Mouse (Mus musculus): ENCODE results near the gene Wbp1.

The Wbp1 gene

DNA sequence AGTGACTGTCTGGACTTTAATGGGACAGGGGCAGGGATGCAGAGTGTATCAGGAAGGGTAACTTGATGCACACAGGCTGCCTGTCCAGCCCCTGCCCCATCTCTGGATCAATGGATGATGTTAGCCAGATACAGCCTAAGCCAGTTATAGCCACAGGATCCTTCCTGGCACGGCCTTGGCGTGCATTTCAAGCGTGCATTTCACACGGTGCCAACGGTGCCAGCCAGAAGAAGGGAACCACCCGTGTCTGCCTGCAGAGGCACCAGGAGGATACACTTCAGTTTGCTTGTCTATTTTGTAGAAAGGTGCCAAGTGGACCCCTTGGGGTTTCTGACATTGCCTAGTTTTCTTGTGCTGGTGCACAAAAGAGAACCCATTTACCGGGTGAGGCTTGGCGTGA, 18.7 kb upstream of the Wbp1 start:
- DNase-seq (ENCODE audit: low spot score), result no peak

DNA sequence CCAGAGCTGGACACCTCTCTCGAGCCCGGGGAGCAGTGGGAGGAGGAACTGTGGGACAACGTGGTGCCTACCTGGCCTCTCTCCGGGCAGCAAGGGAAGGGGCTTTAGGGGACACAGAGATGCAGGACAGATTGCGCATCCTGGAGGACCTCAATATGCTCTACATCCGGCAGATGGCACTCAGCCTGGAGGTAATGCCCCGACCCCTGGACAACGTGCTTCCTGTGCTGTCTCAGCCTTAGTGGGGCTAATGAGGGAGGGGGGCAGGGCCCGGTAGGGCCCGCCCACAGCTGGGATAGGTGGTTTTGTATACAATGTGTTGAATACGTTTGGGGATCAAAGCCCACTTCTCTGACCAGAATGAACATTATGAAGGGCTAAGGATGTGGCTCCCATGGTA, 16.7 kb upstream of the Wbp1 start:
- DNase-seq (ENCODE audit: low spot score), result no peak

DNA sequence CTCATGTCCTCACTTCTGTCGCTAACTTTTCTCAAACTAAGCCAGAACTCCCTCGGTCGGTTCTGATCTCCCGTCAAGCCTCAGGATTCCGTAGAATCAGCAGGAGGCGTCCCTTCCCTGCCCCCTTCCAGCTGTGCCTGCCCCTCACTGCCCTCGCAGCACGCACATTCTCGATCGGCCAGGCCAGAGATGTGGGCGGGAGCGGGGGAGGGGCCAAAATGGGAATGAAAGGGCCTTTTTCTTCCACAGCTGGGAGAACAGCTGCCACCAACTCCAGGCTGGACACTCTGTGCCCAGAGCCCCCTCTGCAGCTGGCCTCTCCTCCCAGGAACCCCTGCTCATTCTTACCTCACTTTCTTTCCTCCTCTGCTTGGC, 16.2 kb upstream of the Wbp1 start:
- DNase-seq (ENCODE audit: low spot score), result peak; percentile 84

DNA sequence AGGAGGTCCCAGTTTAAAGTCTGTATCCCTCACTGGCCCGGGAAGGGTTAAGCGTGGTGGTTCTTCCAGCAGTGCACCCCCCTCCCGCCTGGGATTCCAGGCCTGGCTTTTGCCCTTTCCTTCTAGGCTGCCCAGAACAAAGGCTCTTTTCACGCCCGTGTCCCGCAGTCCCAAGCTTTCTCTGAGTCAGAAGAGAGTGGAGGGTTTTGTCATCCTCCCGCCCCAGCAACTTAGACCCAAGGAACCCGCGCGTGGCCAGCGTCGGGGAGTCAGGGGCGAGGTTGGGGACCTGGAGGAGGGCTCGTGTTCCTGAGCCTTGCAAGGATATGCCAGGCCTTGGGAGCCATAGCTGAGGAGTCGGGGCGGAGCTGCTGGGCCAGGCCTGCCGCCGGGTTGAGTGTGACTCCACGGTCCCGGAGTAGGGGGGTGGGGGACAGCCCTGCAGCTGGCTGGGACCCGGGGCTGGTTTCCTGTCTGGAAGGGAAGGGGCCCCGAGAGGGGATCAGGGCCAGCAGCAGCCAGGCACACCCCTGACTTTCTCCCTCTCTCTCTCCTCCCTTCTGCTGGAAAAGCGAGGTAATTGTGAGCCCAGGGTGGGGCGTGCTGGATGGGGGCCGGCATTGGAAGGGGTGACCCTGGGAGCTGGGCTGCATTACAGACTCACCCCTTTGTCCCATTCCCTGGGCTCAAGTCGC, 15.7 kb upstream of the Wbp1 start:
- DNase-seq (ENCODE audit: low spot score), result peak; percentile 59

DNA sequence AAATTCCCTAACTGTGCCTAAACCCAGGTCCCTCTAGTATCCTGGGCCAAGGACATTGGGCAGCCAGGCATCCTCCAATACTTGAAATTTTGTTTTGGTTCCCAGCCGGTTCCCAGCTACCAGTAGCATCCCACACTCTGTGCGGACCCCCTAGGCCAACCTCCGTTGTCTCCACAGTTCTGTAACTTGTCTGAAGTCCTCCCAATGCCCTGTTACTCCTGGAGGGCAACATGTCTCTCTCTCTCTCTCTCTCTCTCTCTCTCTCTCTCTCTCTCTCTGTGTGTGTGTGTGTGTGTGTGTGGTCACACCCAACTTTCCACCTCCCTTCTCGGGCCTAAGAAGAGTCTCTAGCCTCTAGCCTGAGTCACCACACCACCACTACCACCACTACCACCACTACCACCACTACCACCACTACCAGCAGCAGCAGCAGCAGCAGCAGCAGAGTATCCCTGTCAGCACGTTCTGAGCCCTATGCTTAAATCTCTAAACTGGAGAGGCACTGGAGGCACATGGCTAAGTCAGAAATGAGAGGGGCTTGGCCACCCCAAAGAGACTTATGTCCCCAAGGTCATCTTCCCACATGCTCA, 15.0 kb upstream of the Wbp1 start:
- no peak for DNase-seq (ENCODE audit: low spot score)

DNA sequence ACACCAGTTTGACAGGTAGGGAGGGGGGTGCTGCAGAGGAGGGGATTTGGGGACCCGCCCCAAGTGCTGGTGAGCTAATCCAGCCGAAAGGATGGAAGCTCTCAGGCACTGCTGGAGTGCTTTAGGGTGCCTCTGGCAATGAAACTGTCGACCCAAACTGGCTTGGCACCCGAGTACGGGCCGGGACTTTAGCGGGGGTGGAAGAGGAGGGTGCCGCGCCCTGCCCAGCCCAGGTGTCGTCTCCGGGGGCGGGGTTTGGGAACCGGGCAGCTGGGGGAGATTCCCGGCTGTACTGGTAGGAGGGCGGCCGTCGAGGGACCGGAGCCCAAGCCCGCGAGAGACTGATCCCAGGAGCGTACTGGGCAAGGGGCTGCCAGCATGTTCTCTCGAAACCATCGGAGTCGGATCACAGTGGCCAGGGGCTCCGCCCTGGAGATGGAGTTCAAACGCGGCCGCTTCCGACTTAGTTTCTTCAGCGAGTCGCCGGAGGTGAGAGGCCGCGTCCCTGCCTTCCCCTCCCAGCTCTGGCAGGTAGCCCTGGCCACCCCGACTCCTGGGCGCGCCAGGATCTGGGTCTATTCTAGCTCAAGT, 14.3 kb upstream of the Wbp1 start:
- DNase-seq (ENCODE audit: low spot score), result no peak

DNA sequence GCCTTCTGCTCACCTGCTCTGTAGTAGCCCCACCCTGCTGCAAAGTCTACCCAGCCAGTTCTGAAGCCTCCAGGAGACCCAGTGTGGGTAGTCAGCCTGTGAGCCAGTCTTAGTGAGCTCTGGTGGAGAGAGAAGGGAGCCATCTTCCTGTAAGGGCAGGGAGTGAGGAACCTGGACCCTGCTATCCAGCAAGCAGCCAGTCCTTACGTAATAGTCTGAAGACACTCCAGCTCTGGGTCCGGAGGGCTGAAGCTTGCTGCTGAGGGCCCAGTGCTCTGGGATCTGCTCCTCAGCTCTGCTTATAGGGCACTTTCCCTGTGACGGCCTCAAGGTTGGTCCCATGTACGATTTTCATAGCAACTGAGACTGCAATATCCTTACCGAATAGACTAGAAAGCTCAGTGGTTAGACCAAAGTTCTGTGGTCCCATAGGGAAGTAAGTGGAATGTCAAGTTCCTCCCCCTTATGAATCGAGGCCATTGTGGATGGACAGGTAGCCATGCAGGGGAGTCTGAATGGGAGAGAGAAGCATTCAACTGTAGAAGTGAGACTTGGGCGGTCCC, 13.7 kb upstream of the Wbp1 start, which contains the start of gene Rtkn:
Gene Rtkn (plus strand): TSS at position 513 of the 563 bp plus-strand sequence.
- DNase-seq (ENCODE audit: low spot score), result no peak

DNA sequence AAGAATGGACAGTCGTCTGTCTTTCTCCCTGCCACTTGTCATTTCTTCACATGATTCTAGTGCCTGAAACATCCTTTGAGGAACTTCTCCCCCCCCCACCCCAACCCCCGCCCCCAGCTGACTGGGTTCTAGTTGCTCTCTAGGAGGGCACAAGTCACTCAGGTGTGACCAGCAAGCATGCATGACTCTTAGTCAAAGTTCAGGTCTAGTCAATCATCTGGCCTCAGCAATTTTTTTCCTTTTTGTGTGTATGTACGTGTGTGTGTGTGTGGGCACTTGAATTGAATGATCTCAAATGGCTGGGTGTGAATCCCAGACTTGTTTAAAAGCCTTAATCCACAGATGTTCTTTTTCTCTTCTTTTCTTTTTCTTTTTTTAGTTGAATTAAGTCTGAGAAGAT, 12.9 kb upstream of the Wbp1 start:
- DNase-seq (ENCODE audit: low spot score), result no peak

DNA sequence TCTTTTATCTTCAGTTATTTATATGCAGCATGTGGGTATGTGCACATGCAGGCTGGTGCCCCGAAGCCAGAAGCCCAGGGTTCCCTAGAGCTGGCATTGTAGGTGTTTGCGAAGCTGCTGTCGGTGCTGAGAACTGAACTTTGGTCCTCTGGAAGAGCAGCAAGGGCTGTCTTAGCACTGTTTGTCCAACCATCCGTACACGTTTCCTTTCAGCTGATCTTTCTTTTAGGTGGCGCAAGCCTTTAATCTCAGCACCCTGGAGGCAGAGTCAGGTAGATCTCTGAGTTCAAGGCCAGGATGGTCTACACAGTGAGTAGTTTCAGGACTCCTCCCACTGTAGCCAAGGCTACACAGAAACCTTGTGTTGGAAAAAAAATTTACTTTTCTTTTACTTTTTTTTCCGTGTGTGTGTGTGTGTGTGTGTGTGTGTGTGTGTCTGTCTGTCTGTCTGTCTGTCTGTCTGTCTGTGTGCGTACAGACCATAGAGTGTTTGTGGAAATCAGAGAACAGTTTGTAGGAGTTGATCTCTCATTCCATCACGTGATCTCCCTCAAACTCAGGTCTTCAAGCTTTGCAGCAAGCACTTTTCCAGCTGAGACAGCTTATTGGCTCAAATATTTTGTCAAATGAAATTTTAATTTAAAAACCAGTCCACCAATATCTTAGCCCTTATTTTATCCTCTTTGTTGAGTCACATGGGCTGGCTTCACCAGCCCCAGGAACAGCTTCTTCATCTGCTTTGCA, 11.0 kb upstream of the Wbp1 start:
- no peak for DNase-seq (ENCODE audit: low spot score)

DNA sequence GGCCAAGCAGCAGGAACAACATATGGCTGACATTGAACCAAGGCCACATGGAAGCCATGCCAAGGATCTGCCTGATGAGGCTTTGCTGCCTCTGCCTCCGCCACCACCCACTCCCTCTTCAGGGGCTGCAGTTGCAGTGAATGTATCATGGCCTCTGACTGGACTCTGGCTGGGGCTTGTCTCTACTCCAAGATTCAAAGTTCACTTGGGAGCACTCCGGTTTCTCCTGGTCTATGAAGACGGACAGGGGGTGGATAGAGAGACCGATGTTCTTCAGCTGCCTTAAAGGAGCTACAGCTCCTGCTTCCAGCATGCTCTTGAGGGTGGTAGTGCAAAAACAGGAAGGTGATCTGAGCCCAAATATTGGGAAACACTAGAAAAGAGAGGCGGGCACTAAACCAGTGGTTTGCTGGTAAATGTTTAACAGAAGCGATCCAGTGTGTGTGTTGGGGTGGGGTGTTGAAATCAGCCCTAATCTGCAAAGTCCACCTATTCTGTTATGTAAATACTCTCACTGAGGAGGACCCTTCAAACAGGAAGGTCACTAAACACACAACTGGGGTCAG, 10.2 kb upstream of the Wbp1 start:
- DNase-seq (ENCODE audit: low spot score), result no peak

DNA sequence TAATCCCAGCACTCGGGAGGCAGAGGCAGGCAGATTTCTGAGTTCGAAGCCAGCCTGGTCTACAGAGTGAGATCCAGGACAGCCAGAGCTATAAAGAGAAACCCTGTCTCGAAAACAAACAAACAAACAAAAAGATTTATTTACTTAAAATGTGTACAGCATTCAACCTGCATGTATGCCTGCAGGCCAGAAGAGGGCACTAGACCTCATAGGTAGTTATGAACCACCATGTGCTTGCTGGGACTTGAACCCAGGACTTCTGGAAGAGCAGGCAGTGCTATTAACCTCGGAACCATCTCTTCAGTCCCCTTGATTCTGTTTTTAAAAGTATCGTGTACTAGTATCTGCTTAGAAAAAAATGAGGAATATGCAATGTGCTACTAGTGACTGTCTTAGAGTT, 6.1 kb upstream of the Wbp1 start:
- DNase-seq (ENCODE audit: low spot score), result no peak

DNA sequence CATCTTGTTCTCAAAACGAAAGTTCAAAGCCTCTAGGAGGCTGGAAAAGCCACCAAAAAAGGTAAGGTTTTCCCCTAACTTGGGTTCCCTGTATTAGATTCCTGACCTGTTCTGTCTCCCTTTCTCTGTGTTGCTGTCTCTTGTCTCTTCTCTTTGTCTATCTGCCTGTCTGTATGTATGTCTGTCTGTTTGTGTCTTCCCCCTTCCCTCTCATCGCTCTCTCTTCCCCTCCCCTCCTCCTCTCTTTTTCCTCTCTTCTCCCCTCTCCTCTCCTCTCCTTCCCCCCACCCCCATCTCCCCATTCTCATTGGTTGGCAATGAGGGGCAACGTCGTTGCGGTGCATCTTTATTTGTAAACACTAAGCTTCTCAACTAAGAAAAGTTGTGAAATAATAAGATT, 4.0 kb upstream of the Wbp1 start, which contains the start of gene Ino80b:
Gene Ino80b (minus strand): TSS at position 101 of the 400 bp plus-strand sequence.
- no peak for DNase-seq (ENCODE audit: low spot score)

DNA sequence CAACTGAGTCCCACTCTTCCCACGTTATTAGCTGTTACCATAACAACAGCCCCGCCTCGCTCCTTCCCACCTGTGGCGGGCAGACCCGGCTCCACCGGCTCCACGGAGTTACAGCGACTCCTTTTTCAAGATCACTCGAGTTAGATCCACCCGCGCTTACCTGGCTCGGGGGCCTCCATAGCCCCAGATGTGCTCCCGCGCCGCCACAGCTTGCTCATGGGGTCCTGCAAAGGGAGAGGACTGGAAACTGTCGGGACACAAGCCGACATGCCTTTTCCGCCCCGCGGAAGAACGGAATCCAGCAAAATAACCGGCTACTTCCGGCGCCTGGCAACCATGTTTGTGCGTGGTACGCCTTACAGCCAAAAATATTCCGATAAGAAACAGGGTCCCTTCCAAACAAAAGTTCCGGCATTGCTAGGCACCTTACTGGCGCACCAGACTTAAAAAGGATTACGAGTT, 3.5 kb upstream of the Wbp1 start:
- DNase-seq (ENCODE audit: low spot score), result peak; percentile 90

DNA sequence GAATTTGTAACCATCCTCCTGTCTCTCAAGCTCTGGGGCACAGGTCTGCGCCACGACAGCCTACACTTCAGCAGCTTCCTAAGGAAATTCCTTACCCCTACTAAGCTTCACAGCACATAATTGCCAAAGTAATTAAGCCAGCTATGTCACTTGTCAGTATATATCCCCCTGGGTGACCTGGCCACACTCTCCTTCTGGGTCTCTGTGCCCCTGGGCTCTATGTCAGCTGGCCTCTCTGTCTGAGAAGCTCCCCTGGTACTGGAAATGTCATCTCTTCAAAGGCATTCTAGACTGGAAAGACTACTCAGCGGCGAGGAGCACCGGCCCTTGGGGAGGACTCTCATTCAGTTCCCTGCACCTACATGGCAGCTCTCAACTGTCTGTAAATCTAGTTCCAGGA, 1.6 kb upstream of the Wbp1 start:
- DNase-seq (ENCODE audit: low spot score), result no peak

DNA sequence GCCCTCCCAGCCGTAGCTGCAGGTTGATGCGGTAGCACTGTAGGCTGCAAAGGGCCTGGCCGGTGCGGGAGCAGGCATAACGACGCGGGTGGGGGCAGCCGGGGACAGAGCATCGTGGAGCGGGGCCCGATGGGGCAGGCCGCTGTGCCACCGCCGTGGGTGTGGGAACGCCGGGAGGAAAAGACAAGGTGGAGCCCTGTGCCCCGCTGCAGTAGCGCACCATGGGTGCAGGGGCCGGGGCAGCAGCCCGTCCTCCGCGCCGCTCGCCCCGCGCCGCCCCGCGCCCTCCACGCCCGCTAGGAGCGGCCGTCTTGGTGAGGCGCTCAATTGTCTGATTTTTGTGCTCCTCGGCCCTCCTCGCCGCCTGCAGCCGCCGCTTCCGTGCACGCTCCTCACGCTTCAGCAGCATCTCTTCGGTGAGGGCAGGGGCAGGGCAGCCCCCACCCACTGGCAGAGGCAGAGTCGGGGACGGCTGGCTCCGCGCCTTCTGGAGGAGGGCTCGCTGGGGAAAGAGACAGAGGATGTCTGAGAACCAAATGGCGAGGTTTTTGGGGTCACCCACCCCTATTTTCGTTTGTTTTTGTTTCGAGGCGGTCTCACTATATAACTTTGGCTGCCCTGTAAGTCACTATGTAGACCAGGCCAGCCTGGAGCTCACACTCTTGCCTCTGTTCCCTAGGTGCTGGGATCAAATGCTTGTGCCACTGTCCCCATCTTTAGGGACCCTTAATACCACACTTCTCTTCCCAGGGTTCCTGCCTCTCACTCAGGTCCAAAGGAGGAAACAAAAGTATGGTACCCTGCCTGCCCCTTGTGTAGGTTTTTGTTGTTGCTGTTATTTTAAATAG, 728 bp upstream of the Wbp1 start:
- no peak for DNase-seq (ENCODE audit: low spot score)

DNA sequence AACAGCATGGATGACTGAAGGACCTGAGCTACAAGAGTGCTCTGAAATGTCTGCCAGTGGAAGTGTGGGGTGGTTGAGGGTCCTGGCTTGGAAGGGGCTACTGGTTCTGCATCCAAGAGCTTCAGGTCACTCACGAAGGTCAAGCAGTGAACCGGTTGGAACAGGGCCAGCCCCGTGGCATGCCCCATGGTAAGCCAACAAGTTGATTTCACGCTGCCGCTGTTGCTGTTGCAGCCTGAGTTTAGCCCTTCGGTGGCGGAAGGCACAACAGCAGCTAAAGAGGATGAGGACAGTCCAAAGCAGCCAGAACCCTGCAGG, 1.7 kb downstream of the Wbp1 start:
- no peak for DNase-seq (ENCODE audit: low spot score)

DNA sequence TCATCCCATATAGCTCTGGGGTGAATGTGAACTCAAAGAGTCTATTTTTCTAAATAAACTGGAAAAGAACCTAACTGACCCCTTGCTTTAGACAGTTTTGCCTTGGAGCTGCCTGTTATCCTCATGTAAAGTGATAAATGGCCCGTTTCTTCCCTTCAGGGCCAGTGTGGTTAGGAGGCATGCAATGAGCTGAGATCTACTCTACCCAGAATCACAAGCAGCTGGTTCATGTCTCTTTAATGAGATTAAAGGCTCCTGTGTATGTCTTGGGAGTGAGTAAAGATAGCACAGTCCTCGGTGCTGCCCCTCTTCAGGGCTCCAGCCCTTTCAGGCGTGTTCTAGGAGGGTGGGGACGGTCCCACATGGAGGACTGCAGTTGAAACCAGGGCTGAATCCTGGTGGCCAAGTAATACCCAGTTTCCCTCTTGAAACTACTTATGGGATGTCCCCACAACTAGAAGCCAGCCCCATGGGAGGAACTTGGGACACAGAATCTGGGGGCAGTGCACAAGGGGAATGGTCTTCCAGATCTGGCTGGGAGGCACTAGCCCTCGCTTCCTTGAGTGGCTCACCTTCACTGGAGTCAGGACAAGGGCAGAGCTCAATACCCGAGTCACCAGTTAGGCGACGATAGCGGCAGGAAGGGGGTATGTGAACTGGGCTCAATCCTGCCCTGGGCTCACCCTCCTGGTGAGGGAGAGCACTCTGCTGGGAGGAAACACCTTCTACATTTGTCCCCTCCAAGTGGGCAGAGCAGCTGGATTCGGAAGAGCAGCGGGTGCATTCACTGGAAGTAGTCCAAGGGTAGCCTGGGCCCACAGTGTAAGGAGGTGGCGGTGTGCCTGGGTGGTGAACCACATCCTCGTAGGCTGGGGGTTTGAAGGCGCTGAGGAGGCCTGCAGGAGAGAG, 2.3 kb downstream of the Wbp1 start:
- DNase-seq (ENCODE audit: low spot score), result no peak

DNA sequence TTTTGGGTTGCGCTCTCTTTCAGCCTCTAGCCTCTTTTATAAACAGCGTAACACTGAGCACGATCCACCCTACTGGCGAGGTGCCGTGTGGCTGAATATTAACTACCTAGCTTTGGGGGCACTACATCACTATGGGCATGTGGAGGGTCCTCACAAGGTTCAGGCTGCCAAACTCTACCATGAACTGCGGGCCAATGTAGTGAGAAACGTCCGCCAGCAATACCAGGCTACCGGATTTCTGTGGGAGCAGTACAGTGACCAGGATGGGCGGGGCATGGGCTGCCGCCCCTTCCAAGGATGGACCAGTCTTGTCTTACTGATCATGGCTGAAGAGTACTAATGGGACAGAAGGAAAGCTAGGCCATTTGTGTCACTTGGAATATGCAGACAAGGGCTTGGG, 3.0 kb downstream of the Wbp1 start:
- DNase-seq (ENCODE audit: low spot score), result no peak

DNA sequence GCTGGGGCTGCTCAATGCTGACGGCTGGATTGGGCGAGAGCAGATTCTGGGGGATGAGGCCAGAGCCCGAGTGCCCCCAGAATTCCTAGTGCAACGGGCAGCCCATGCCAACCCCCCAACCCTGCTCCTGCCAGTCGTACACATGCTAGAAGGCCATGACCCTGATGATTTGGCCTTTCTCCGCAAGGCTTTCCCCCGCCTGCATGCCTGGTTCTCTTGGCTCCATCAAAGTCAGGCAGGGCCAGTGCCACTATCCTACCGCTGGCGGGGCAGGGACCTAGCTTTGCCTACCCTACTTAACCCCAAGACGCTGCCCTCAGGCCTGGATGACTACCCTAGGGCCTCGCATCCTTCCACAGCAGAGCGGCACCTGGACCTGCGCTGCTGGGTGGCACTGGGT, 3.7 kb downstream of the Wbp1 start:
- peak; percentile 12 for DNase-seq (ENCODE audit: low spot score)

DNA sequence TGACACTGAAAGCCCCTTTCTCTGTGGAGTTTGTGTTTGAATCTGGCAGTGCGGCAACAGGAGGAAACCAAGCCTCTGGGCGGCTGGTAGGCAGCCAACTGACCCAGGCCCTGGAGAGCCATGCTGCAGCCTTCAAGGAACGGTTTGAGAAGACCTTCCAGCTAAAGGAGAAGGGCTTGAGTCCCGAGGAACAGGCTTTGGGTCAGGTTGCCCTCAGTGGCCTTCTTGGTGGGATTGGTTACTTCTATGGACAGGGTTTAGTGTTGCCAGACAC, 4.3 kb downstream of the Wbp1 start:
- no peak for DNase-seq (ENCODE audit: low spot score)
